Mouse (Mus musculus) thymus, postnatal 0 days (tissue): ENCODE data around the gene 2310039H08Rik. TPM values are rescaled to one million over a fixed set of nuclear protein-coding genes. Genes with fewer than 3 reads are reported as not detected.

ENCODE experiments used
- DNase-seq: peaks from one replicate; pipeline ENCODE4 v3.0.0-alpha.2; 2015; ENCODE audit warnings: low spot score
- polyA plus RNA-seq: library from polyadenylated mRNA; unstranded; fragments of >200 nt; fragmentation: Nextera tagmentation; extraction: Ambion mirVana; gene quantifications from 2 replicates; pipeline ENCODE4 v1.2.1, GENCODE M21; 2015

The 2310039H08Rik gene
- polyA plus RNA-seq, 1 experiment from 2014 or later, result 116 TPM

GRCm38 (mm10) chr17:46808376-46808775 is 35.9 kb downstream of the 2310039H08Rik start:
- DNase-seq, result no peak

- DNase-seq, result no peak
These were observed 36.8 kb downstream of the 2310039H08Rik start for GRCm38 (mm10) chr17:46809131-46809830.

GRCm38 (mm10) chr17:46810672-46811071 is 38.2 kb downstream of the 2310039H08Rik start:
- DNase-seq, result no peak

- no peak for DNase-seq
These were observed 40.0 kb downstream of the 2310039H08Rik start for GRCm38 (mm10) chr17:46812442-46812841.

- DNase-seq, result no peak
These were observed 41.2 kb downstream of the 2310039H08Rik start for GRCm38 (mm10) chr17:46813637-46814036.

- DNase-seq, result no peak
These were observed 42.1 kb downstream of the 2310039H08Rik start for GRCm38 (mm10) chr17:46814497-46814896.

GRCm38 (mm10) chr17:46816306-46816705 is 43.9 kb downstream of the 2310039H08Rik start:
- peak; percentile 37 for DNase-seq

- no peak for DNase-seq
These were observed 45.3 kb downstream of the 2310039H08Rik start for GRCm38 (mm10) chr17:46817734-46818158.

- no peak for DNase-seq
These were observed 48.2 kb downstream of the 2310039H08Rik start for GRCm38 (mm10) chr17:46820628-46821027.

Other genes starting within 250 kb of the 2310039H08Rik start
- 2.5 and 2.8 TPM in 2 replicates for gene Cul9, start 226.2 kb upstream of the 2310039H08Rik start, polyA plus RNA-seq
- gene Srf, start 216.5 kb upstream of the 2310039H08Rik start, polyA plus RNA-seq, result 5.0 and 7.5 TPM in 2 replicates
- 24.7 and 25.1 TPM in 2 replicates for gene Ptk7, start 143.1 kb upstream of the 2310039H08Rik start, polyA plus RNA-seq
- gene Klc4, start 126.6 kb upstream of the 2310039H08Rik start, polyA plus RNA-seq, result 17.7 and 18.4 TPM in 2 replicates
- 110 and 113 TPM in 2 replicates for gene Mrpl2, start 126.4 kb upstream of the 2310039H08Rik start, polyA plus RNA-seq
- gene Cul7, start 122.3 kb upstream of the 2310039H08Rik start, polyA plus RNA-seq, result 14.0 and 16.0 TPM in 2 replicates
- gene Rrp36, start 98.3 kb upstream of the 2310039H08Rik start, polyA plus RNA-seq, result 53.2 and 68.6 TPM in 2 replicates
- 106 and 109 TPM in 2 replicates for gene Mea1, start 93.8 kb upstream of the 2310039H08Rik start, polyA plus RNA-seq
- gene Klhdc3, start 91.7 kb upstream of the 2310039H08Rik start, polyA plus RNA-seq, result 77.8 and 78.6 TPM in 2 replicates
- gene Ppp2r5d, start 67.5 kb upstream of the 2310039H08Rik start, polyA plus RNA-seq, result 54.0 and 56.6 TPM in 2 replicates
- 22.8 and 23.3 TPM in 2 replicates for gene Pex6, start 61.2 kb upstream of the 2310039H08Rik start, polyA plus RNA-seq
- gene Gnmt, start 43.5 kb upstream of the 2310039H08Rik start, polyA plus RNA-seq, result 2.9 and 3.0 TPM in 2 replicates
- 55.1 and 58.0 TPM in 2 replicates for gene Cnpy3, start 20.4 kb upstream of the 2310039H08Rik start, polyA plus RNA-seq
- 118 and 120 TPM in 2 replicates for gene Ptcra, start 8.9 kb upstream of the 2310039H08Rik start, polyA plus RNA-seq
- 136 and 137 TPM in 2 replicates for gene Rpl7l1, start 10.0 kb downstream of the 2310039H08Rik start, polyA plus RNA-seq
- 4.5 and 5.6 TPM in 2 replicates for gene Bicral, start 85.8 kb downstream of the 2310039H08Rik start, polyA plus RNA-seq
- 54.1 and 60.3 TPM in 2 replicates for gene Tbcc, start 118.0 kb downstream of the 2310039H08Rik start, polyA plus RNA-seq
- gene Prph2, start 137.8 kb downstream of the 2310039H08Rik start, polyA plus RNA-seq, result not detected in 2 replicates
- gene Ubr2, start 237.9 kb downstream of the 2310039H08Rik start, polyA plus RNA-seq, result 12.0 and 14.6 TPM in 2 replicates